11 mouse cellular contexts compared by ENCODE assay signal in genomic region chr1:67103476-67104248, GRCm38 (mm10). TPM values are rescaled to one million over a fixed set of nuclear protein-coding genes. Genes with fewer than 3 reads are reported as not detected.
A peak's percentile ranks its signal among the peaks of the same experiment; 100 is the strongest.
DNase-seq lines count a peak whose midpoint lies in the region; ATAC-seq and TF ChIP-seq lines count a peak whose summit lies in the region.
"Had no signal": no experiment of that assay in that cellular context is flagged by ENCODE, and none has a peak within 500 bp of the region (broad histone marks: within the 10 kb centered on the region; RNA-seq: fewer than 3 reads in every experiment).

No protein-coding gene starts in this region.

- peak overlapping the region; percentile 74 for H3K27ac ChIP-seq in small intestine, adult 2 months (ENCODE audit: insufficient read depth, low read depth, low read length)
- H3K27ac ChIP-seq: embryonic facial prominence, embryonic 13.5 days; hindbrain, embryonic 14.5 days had no signal

- DNase-seq in cerebellum, postnatal 14 days: peak; percentile 3 to 4
- DNase-seq in cerebellum, adult 9-10 months: no peak
- peak; percentile 13 for DNase-seq in lung, postnatal 36 days
- no peak for DNase-seq in lung, adult 2 months
- DNase-seq in forelimb bud, embryonic 11.5 days (ENCODE audit: low read depth, low spot score): peak; percentile 41
- DNase-seq in heart, adult 11 months: no peak

- H3K36me3 ChIP-seq in small intestine, adult 2 months (ENCODE audit: control insufficient read depth, insufficient read depth, low read length): no peaks in the 10 kb centered on the region
- H3K36me3 ChIP-seq: embryonic facial prominence, embryonic 13.5 days had no signal

- WGBS in lung, adult 2 months: 37% methylated on average over 12 of the region's 12 CpGs
- WGBS in small intestine, adult 2 months: 13% methylated on average over 12 of the region's 12 CpGs

- no peaks in the 10 kb centered on the region for H3K27me3 ChIP-seq in small intestine, adult 2 months (ENCODE audit: control insufficient read depth, insufficient read depth, low read length)
- H3K27me3 ChIP-seq: embryonic facial prominence, embryonic 13.5 days had no signal

- TF ChIP-seq POLR2A in lung, adult 2 months (IDR thresholded peaks at IDR 0.05; ENCODE audit: borderline replicate concordance, extremely low read depth, low read depth, low read length): no peak
- no peak for TF ChIP-seq POLR2A in small intestine, adult 2 months (IDR thresholded peaks at IDR 0.05; ENCODE audit: low read depth, low read length)

- ATAC-seq in erythroid progenitor cell, adult 5-6 weeks (replicated peaks; ENCODE audit: low FRiP score, poor library complexity, severe bottlenecking): no peak

- H3K4me3 ChIP-seq in lung, adult 2 months (replicated peaks; ENCODE audit: extremely low read depth, low read depth, low read length): no peak overlapping the region
- no peak overlapping the region for H3K4me3 ChIP-seq in small intestine, adult 2 months (ENCODE audit: low read depth, low read length)
- H3K4me3 ChIP-seq: embryonic facial prominence, embryonic 13.5 days had no signal

- H3K4me1 ChIP-seq in lung, adult 2 months (ENCODE audit: control insufficient read depth, insufficient read depth, low read length): no peaks in the 10 kb centered on the region
- H3K4me1 ChIP-seq in small intestine, adult 2 months (ENCODE audit: control insufficient read depth, insufficient read depth, insufficient read length, low read length): peaks cover 9% of the 10 kb centered on the region; the same call in 1 of the 2 replicates

- TF ChIP-seq CTCF in lung, adult 2 months (IDR thresholded peaks at IDR 0.05; ENCODE audit: insufficient read depth, low read length): no peak
- TF ChIP-seq CTCF in small intestine, adult 2 months (IDR thresholded peaks at IDR 0.05; ENCODE audit: extremely low read depth, insufficient read length, insufficient replicate concordance, low read depth, low read length): no peak

RNA-seq across cellular contexts. Expression of gene Cps1, which starts 19.2 kb away (rescaled TPM):
- polyA plus RNA-seq in lung, adult 2 months (2012; rRNA removed): 0.05 and 0.27 TPM in 2 replicates
- 29.9 and 38.5 TPM in 2 replicates for polyA plus RNA-seq in small intestine, adult 2 months (2012; rRNA removed)
- not detected in 2 replicates for total RNA-seq in erythroid progenitor cell, adult 5-6 weeks (2015; ENCODE audit: low replicate concordance)
- total RNA-seq in erythroid progenitor cell, adult 5-6 weeks (2017; ENCODE audit: low replicate concordance): not detected in 2 replicates
- total RNA-seq: megakaryocyte, adult 5-6 weeks had no signal

Comparison
In these comparisons a context has a peak if more than half of its experiments do, and no peak if none do; other contexts are left out.
1. DNase-seq: peak in cerebellum, postnatal 14 days (2 of 2), lung, postnatal 36 days (single experiment) and forelimb bud, embryonic 11.5 days (single experiment); none in cerebellum, adult 9-10 months (single experiment), lung, adult 2 months (single experiment) and heart, adult 11 months (single experiment).
2. RNA of gene Cps1, which starts 19.2 kb away (polyA plus RNA-seq): 29.9 to 38.5 TPM in small intestine, adult 2 months; 0.05 to 0.27 TPM in lung, adult 2 months; every median in the first group is over 10 times any median in the second.